Mouse (Mus musculus) lung, embryonic 14.5 days (tissue): Measurements from ENCODE around the gene Sema4c. TPM values are rescaled to one million over a fixed set of nuclear protein-coding genes. Genes with fewer than 3 reads are reported as not detected.

Source experiments
- ATAC-seq: fragments of 200-750 bp; cut with Nextera tagmentation; 2 replicates; pipeline ENCODE4 v1.8.0; 2017; ENCODE audit warnings: mild to moderate bottlenecking, moderate TSS enrichment, moderate library complexity; ENCODE audit not compliant: insufficient read depth
- DNase-seq: peaks from one replicate; pipeline ENCODE4 v3.0.0-alpha.2; 2015
- H3K27ac ChIP-seq: fragments of 300-500 bp; sonication (generic); 2 replicates; pipeline ENCODE4 v1.5.1; 2014; ENCODE audit warnings: low read depth, mild to moderate bottlenecking, moderate library complexity
- H3K27me3 ChIP-seq: fragments of 300-500 bp; sonication (generic); 2 replicates; pipeline ENCODE4 v1.6.1; 2014; ENCODE audit warnings: low read length, control low read depth; ENCODE audit not compliant: insufficient read depth
- H3K36me3 ChIP-seq: fragments of 300-500 bp; sonication (generic); 2 replicates; pipeline ENCODE4 v1.6.1; 2014; ENCODE audit warnings: control low read depth; ENCODE audit not compliant: insufficient read depth
- H3K4me1 ChIP-seq: fragments of 300-500 bp; sonication (generic); 2 replicates; pipeline ENCODE4 v1.6.1; 2014; ENCODE audit warnings: antibody characterized with exemption, control low read depth; ENCODE audit not compliant: insufficient read depth
- H3K4me2 ChIP-seq: fragments of 300-500 bp; sonication (generic); 2 replicates; pipeline ENCODE4 v1.6.1; 2014; ENCODE audit warnings: mild to moderate bottlenecking
- H3K4me3 ChIP-seq: fragments of 300-500 bp; sonication (generic); 2 replicates; pipeline ENCODE4 v1.5.1; 2014; ENCODE audit warnings: low read depth, low read length
- H3K9ac ChIP-seq: fragments of 300-500 bp; sonication (generic); 2 replicates; pipeline ENCODE4 v1.6.1; 2014
- H3K9me3 ChIP-seq: fragments of 300-500 bp; sonication (generic); 2 replicates; pipeline ENCODE4 v1.6.1; 2016; ENCODE audit warnings: low read depth, low read length, control low read depth
- CTCF ChIP-seq: IDR thresholded peaks from 2 replicates; pipeline ENCODE4 v1.5.1; 2016; ENCODE audit warnings: antibody characterized with exemption, low read depth
- WGBS: fragments of 180-500 bp; shearing (Covaris S2); extraction: QIAGEN DNeasy Blood & Tissue Kit; methylation state at CpG from one replicate; pipeline ENCODE4 v1.1.7; 2014; 5-methylcytosine and 5-hydroxymethylcytosine counted together
- polyA plus RNA-seq: library from polyadenylated mRNA; unstranded; fragments of >200 nt; fragmentation: Nextera tagmentation; extraction: Ambion mirVana; gene quantifications from 2 replicates; pipeline ENCODE4 v1.2.1, GENCODE M21; 2014

Sema4c gene
- 2.2 and 2.7 TPM in 2 replicates for polyA plus RNA-seq

DNA sequence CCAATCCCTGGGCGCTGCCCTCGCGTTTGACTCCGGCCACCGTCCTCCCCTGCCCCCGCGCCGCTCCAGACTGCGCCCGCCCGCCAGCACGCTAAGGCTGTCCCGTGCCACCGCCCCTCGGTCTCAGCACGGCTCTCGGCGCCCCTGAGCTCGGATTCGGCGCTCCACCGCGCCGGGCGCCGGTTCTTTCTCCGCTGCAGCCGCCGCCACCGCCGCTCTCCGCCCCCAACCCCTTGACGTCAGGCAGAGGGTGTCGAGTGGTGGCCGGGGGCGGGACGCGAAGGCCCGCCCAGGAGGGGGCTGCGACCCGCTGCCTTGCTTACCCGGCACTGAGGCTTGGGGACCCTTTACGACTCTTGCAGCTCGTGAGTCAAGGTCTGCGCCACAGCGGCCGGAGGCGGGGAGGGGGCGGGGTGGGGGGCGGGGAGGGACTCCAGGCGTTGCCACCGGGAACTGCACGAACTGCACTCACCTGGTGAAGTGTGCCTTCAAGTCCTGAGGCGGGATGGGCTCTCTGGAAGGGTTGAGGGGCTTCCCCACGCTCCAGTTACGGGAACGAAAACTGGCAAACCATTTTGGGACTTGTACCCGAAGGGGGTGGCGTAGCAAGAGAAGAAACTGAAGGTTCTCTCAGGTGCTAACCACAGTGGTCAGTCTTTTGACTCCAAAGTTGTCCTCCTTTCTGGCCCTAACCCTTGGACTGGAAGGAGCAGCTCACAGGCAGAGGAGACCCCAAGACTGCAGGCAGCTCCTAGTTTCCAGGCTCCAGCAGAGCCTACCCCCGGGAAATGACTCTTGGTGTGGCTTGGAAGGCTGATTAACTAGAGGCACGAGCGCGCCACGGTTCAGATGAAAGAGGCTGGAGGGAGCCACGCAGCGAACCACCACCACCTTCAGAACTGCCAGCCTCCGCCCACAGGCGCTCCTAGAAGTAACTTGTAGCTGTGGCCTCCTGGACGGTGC, at the start of gene Sema4c:
Gene Sema4c, minus strand, starts transcription at position 319 of the 963 bp plus-strand sequence.
- Histone ChIP-seq H3K4me2 (peak within 1 kb of the TSS; percentile 98), H3K27me3 (no peaks in the 10 kb centered on the region), H3K36me3 (peaks cover 23% of the 10 kb centered on the region), H3K9me3 (no peaks in the 10 kb centered on the region), H3K27ac (peak within 1 kb of the TSS; percentile 100), H3K4me3 (peak within 1 kb of the TSS; percentile 94), H3K9ac (peak within 1 kb of the TSS; percentile 95), H3K4me1 (peaks cover 17% of the 10 kb centered on the region)
- 1% methylated on average over 69 of the region's 69 CpGs for WGBS
- DNase-seq (peak; percentile 92), ATAC-seq (peak; percentile 68)
- TF ChIP-seq CTCF: 0 out of 2 replicates have a peak, but pooled peaks have one; percentile 3

- H3K27ac ChIP-seq: no peak overlapping the region
- peak; percentile 44 for DNase-seq
Observed at GRCm38 (mm10) chr1:36606951-36607350, 48.8 kb upstream of the Sema4c start.

DNA sequence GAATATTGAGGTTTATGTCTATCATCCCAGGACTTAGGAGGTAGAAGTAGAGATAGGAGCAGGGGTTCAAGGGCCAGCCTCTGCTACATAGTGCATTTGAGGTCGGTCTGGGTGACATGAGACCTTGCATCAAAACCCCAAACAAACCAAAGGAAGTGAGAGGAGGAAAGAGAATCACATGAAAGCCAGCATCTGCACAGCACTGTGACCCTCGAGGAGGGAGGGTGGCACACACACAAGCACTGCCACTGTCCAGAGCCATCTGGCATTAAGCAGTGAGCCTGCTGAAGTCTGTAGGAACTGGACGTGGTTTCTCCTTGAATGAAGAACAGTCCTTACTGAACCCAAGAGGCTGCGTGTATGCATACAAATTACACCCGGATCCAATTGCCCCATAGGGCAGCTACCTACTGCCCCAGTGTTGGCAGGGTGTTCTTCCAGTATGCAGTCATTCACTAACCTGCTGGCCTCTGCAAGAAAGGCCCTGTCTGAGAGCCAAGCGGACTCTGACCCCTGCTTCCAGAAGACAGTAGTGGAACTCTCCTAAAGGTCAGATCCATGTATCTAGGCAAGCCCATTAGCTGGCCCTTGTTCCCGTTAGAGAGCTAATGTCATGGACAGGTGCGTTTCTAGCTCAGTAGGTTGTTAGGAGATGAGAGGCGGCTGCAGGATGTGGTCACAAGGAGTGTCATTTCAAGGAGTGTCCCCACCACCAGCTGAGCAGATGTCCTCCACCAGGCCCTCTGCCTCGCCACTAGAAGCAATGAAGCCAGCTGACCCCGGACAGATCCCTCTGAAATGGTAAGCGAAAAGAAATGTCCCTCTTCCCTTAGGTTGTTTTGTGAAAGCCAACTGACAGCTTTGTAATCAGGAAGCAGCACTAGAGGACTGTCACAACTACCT, 46.4 kb upstream of the Sema4c start:
- no peak for TF ChIP-seq CTCF
- Histone ChIP-seq H3K4me3 (no peak overlapping the region), H3K27me3 (no peaks in the 10 kb centered on the region), H3K27ac (peak overlapping the region; percentile 83), H3K4me1 (peaks cover 8% of the 10 kb centered on the region; the same call in 1 of the 2 replicates), H3K9ac (no peak overlapping the region), H3K36me3 (no peaks in the 10 kb centered on the region), H3K4me2 (no peak overlapping the region), H3K9me3 (no peaks in the 10 kb centered on the region)
- WGBS: 72% methylated on average over 12 of the region's 12 CpGs
- ATAC-seq: no peak
- no peak for DNase-seq

More at GRCm38 (mm10) chr1:36606951-36607350, 48.8 kb upstream of the Sema4c start:
- 58% methylated on average over 7 of the region's 7 CpGs for WGBS
- H3K4me2 ChIP-seq: no peak overlapping the region
- ATAC-seq: peak; percentile 43
- TF ChIP-seq CTCF: no peak
- no peaks in the 10 kb centered on the region for H3K27me3 ChIP-seq
- no peaks in the 10 kb centered on the region for H3K36me3 ChIP-seq
- H3K9ac ChIP-seq: no peak overlapping the region
- peaks cover 8% of the 10 kb centered on the region; the same call in 1 of the 2 replicates for H3K4me1 ChIP-seq
- H3K9me3 ChIP-seq: no peaks in the 10 kb centered on the region
- no peak overlapping the region for H3K4me3 ChIP-seq

- Histone ChIP-seq H3K36me3 (no peaks in the 10 kb centered on the region), H3K4me1 (peaks cover 8% of the 10 kb centered on the region; the same call in 1 of the 2 replicates), H3K4me3 (no peak overlapping the region), H3K4me2 (no peak overlapping the region), H3K9ac (no peak overlapping the region), H3K27ac (peak overlapping the region; percentile 83), H3K9me3 (no peaks in the 10 kb centered on the region), H3K27me3 (no peaks in the 10 kb centered on the region)
- 40% methylated on average over 9 of the region's 9 CpGs for WGBS
- peak; percentile 68 for ATAC-seq
- no peak for TF ChIP-seq CTCF
- peak; percentile 84 for DNase-seq
Observed at GRCm38 (mm10) chr1:36603361-36603760, 45.2 kb upstream of the Sema4c start.

- 56% methylated on average over 4 of the region's 4 CpGs for WGBS
- Histone ChIP-seq H3K9me3 (no peaks in the 10 kb centered on the region), H3K36me3 (no peaks in the 10 kb centered on the region), H3K27me3 (no peaks in the 10 kb centered on the region), H3K4me1 (peaks cover 8% of the 10 kb centered on the region; the same call in 1 of the 2 replicates), H3K9ac (no peak overlapping the region), H3K4me2 (no peak overlapping the region), H3K27ac (no peak overlapping the region), H3K4me3 (no peak overlapping the region)
- DNase-seq (no peak), ATAC-seq (no peak)
- no peak for TF ChIP-seq CTCF
Observed at GRCm38 (mm10) chr1:36602271-36602670, 44.1 kb upstream of the Sema4c start.

GRCm38 (mm10) chr1:36598411-36598810, 40.3 kb upstream of the Sema4c start:
- H3K4me2 ChIP-seq: no peak overlapping the region
- H3K36me3 ChIP-seq: no peaks in the 10 kb centered on the region
- 47% methylated on average over 2 of the region's 2 CpGs for WGBS
- ATAC-seq: no peak
- no peak for DNase-seq
- H3K9ac ChIP-seq: no peak overlapping the region
- H3K27me3 ChIP-seq: no peaks in the 10 kb centered on the region
- no peak for TF ChIP-seq CTCF
- no peaks in the 10 kb centered on the region for H3K9me3 ChIP-seq
- no peak overlapping the region for H3K27ac ChIP-seq
- H3K4me1 ChIP-seq: peaks cover 16% of the 10 kb centered on the region
- H3K4me3 ChIP-seq: no peak overlapping the region
